Mouse (Mus musculus) liver, embryonic 14.5 days (tissue): Measurements from ENCODE around the gene Necab3.

ENCODE experiments used
- CTCF ChIP-seq: IDR thresholded peaks from 2 replicates; pipeline ENCODE4 v1.5.1; 2016; ENCODE audit warnings: antibody characterized with exemption, low read depth, control low read depth
- EP300 ChIP-seq: IDR thresholded peaks from 2 replicates; pipeline ENCODE4 v1.6.1; 2016; ENCODE audit warnings: antibody characterized with exemption, low read depth

- no peak for TF ChIP-seq EP300
- TF ChIP-seq CTCF, result no peak
Measured at GRCm38 (mm10) chr2:154525285-154525684, 33.4 kb downstream of the Necab3 start.
